Mouse (Mus musculus) embryonic facial prominence, embryonic 13.5 days (tissue): ENCODE measurements at regions not wholly inside any gene's neighbourhood (a gene's known extent, or its start where the extent isn't known, plus 50 kb on each side); places are given as distances from the start of the nearest gene placed in this dataset.

ENCODE experiments used
- ATAC-seq: fragments of 200-750 bp; cut with Nextera tagmentation; 2 replicates; pipeline ENCODE4 v1.8.0; 2017; ENCODE audit warnings: low read depth; ENCODE audit not compliant: insufficient number of reproducible peaks, insufficient read depth, low FRiP score, low TSS enrichment
- H3K27ac ChIP-seq: fragments of 300-500 bp; sonication (generic); 2 replicates; pipeline ENCODE4 v1.5.1; 2015; ENCODE audit warnings: moderate library complexity, mild to moderate bottlenecking, inconsistent platforms
- H3K27me3 ChIP-seq: fragments of 300-500 bp; sonication (generic); 2 replicates; pipeline ENCODE4 v1.6.1; 2015; ENCODE audit warnings: mild to moderate bottlenecking, inconsistent platforms
- H3K36me3 ChIP-seq: fragments of 300-500 bp; sonication (generic); 2 replicates; pipeline ENCODE4 v1.6.1; 2015; ENCODE audit warnings: mild to moderate bottlenecking, inconsistent platforms
- H3K4me1 ChIP-seq: fragments of 300-500 bp; sonication (generic); 2 replicates; pipeline ENCODE4 v1.6.1; 2015; ENCODE audit warnings: inconsistent platforms
- H3K4me2 ChIP-seq: fragments of 300-500 bp; sonication (generic); 2 replicates; pipeline ENCODE4 v1.6.1; 2015; ENCODE audit warnings: moderate library complexity, mild to moderate bottlenecking, inconsistent platforms
- H3K4me3 ChIP-seq: fragments of 300-500 bp; sonication (generic); 2 replicates; pipeline ENCODE4 v1.5.1; 2015; ENCODE audit warnings: mild to moderate bottlenecking, inconsistent platforms
- H3K9ac ChIP-seq: fragments of 300-500 bp; sonication (generic); 2 replicates; pipeline ENCODE4 v1.6.1; 2015; ENCODE audit warnings: mild to moderate bottlenecking, inconsistent platforms
- H3K9me3 ChIP-seq: fragments of 300-500 bp; sonication (generic); 2 replicates; pipeline ENCODE4 v1.6.1; 2016; ENCODE audit warnings: inconsistent platforms
- WGBS: fragments of 180-500 bp; shearing (Covaris S2); methylation state at CpG from one replicate; pipeline ENCODE4 v1.1.7; 2015; ENCODE audit warnings: mixed read lengths; 5-methylcytosine and 5-hydroxymethylcytosine counted together

DNA sequence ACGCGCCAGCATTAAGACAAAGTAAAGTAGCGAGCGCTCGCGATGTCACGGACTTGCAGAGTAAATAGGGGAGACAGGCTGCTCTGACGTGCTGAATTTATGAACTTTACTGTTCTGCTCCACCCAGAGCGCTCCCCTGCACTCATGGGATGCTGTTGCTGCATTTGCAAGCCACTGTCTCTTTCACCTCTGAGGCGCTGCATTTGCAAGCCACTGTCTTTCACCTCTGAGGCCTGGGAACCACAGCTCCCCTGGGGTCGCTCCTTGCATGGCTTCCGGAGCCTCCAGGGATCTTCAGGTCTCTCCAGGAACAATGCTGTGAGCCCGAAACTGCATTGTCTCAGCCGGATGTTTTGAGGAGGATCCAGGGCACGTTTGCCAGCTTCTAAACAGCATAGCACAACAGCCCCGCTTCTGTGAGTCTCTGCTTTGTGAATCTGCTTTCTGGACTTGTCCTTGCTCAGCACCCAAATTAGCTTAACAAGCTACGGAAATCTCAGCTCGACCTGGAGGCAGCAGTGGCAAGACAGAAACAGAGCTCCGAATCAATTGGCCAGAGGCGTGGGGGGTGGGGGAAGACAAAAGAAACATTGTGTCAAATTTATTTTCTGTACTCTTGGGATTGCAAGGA, 179.6 kb downstream of the 1700010I14Rik start:
- Histone ChIP-seq H3K36me3 (no peaks in the 10 kb centered on the region), H3K27ac (no peak overlapping the region), H3K27me3 (peaks cover 11% of the 10 kb centered on the region; the same call in 1 of the 2 replicates), H3K9ac (peak overlapping the region; percentile 68), H3K4me2 (peak overlapping the region; percentile 81), H3K4me1 (peaks cover 16% of the 10 kb centered on the region), H3K4me3 (peak overlapping the region; percentile 45), H3K9me3 (no peaks in the 10 kb centered on the region)
- WGBS, result 0% methylated on average over 20 of the region's 20 CpGs
- ATAC-seq, result no peak

DNA sequence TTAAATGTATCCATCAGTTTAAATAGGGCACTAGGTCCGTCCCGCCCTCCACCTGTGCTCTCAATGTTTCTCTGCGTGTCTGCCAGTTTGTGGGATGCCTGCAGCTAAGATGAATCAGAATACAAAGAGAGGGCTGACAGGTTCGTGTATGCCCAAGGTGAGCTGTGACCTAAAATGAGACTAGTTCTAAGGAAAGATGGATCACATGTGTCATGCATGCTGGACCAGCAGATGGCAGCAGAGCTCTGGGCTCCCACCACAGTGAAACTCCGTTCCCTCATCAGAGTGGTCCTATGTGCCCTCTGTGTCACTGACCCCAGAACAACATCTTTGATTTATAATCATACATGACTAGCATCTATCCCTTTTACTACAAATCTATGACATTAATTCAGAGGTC, 180.3 kb downstream of the 1700010I14Rik start:
- WGBS, result under 1% methylated on average over 5 of the region's 5 CpGs
- H3K9me3 ChIP-seq, result no peaks in the 10 kb centered on the region
- no peak overlapping the region for H3K9ac ChIP-seq
- H3K4me1 ChIP-seq, result peaks cover 16% of the 10 kb centered on the region
- no peak for ATAC-seq
- H3K27ac ChIP-seq, result no peak overlapping the region
- H3K4me3 ChIP-seq, result peak overlapping the region; percentile 45
- H3K27me3 ChIP-seq, result peaks cover 11% of the 10 kb centered on the region; the same call in 1 of the 2 replicates
- H3K36me3 ChIP-seq, result no peaks in the 10 kb centered on the region
- H3K4me2 ChIP-seq, result peak overlapping the region; percentile 81

DNA sequence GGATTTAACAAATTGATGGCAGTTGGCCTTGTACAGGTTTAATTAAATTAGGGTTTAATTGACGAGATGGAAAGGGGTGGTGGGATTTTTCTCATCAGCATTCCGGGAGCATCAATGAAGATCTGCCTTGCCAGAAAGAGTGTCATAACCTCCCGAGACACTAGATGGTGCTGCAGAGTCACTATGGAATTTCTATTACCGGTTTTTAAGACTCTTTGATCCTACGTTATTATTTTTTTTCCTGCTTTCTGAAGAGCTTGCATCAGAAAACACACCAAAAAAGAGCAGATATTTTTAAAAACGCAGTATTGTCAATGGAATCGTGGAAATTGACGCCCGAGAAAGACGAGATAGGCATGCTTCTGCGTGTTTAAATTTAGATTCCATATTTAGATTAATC, 181.2 kb downstream of the 1700010I14Rik start:
- WGBS, result 14% methylated on average over 11 of the region's 11 CpGs
- Histone ChIP-seq H3K36me3 (no peaks in the 10 kb centered on the region), H3K27ac (no peak overlapping the region), H3K4me2 (peak overlapping the region; percentile 37), H3K4me1 (peaks cover 16% of the 10 kb centered on the region), H3K4me3 (no peak overlapping the region), H3K9me3 (no peaks in the 10 kb centered on the region), H3K9ac (no peak overlapping the region), H3K27me3 (peaks cover 11% of the 10 kb centered on the region; the same call in 1 of the 2 replicates)
- ATAC-seq, result no peak

DNA sequence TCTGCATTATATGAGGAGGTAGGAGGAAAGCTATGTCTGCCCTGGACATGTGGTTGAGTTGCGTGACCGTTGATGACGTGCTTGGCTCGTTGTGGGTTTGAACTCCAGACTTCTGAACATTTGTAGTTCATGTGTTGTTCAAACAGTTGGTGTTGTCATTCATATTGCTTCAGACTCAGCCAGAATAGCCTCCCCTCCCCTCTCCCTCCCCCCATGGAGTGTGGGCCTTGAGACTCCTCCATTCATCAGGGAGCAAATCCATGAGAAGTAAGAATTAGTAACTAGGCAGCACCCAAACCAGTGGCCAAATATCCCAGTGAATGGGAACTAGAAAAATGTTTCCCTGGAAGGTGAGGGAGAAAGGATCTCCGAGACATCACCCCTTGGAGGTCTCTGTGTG, 209.0 kb downstream of the 1700010I14Rik start:
- Histone ChIP-seq H3K9me3 (no peaks in the 10 kb centered on the region), H3K9ac (no peak overlapping the region), H3K27ac (no peak overlapping the region), H3K27me3 (no peaks in the 10 kb centered on the region), H3K36me3 (no peaks in the 10 kb centered on the region), H3K4me1 (no peaks in the 10 kb centered on the region), H3K4me2 (no peak overlapping the region), H3K4me3 (no peak overlapping the region)
- no peak for ATAC-seq
- WGBS, result 73% methylated on average over 5 of the region's 5 CpGs

DNA sequence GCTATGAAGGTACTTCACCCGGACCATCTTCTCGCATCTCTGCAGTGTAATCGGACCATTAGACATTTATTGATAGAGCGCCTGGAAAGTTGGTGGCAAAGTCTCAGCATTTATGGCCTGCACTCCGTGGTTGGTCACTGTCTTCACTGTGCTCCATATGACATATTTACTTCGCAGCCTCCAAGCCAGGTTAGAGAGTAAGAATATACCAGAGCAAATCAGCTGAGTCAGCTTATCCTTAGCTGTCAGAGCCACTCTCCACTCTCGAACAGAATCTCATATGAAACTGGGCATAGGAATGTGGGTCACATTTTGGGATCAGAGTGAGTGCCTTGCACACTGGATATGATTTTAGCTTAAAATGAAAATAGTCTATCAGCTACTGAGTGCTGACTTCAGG, 212.3 kb downstream of the 1700010I14Rik start:
- no peaks in the 10 kb centered on the region for H3K36me3 ChIP-seq
- WGBS, result 86% methylated on average over 7 of the region's 7 CpGs
- H3K4me2 ChIP-seq, result no peak overlapping the region
- H3K4me1 ChIP-seq, result no peaks in the 10 kb centered on the region
- H3K9me3 ChIP-seq, result no peaks in the 10 kb centered on the region
- no peaks in the 10 kb centered on the region for H3K27me3 ChIP-seq
- H3K9ac ChIP-seq, result no peak overlapping the region
- H3K4me3 ChIP-seq, result no peak overlapping the region
- ATAC-seq, result no peak
- H3K27ac ChIP-seq, result no peak overlapping the region

DNA sequence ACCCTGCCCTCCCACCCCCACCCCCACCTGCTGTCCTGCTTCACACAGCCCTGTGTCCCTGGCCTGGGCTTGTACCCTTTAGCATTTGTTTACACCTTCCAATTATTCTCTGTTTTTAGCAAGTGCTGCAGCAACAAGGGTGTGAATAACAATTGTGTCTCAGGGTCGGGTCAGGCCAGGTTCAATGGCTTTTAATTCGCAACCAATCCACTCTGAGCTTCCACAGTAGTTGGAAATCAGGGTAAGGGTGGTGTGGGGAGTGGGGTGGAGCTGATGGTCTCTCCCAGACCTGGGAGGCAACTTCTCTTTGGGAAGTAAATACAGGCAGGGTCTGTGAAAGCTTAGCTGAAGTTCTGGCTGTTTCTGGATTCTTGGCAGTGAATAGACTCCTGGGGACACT, 214.4 kb downstream of the 1700010I14Rik start:
- ATAC-seq, result no peak
- Histone ChIP-seq H3K27ac (no peak overlapping the region), H3K4me2 (no peak overlapping the region), H3K4me1 (no peaks in the 10 kb centered on the region), H3K36me3 (no peaks in the 10 kb centered on the region), H3K4me3 (no peak overlapping the region), H3K9ac (no peak overlapping the region), H3K9me3 (no peaks in the 10 kb centered on the region), H3K27me3 (no peaks in the 10 kb centered on the region)
- WGBS, result 21% methylated on average over 2 of the region's 2 CpGs

DNA sequence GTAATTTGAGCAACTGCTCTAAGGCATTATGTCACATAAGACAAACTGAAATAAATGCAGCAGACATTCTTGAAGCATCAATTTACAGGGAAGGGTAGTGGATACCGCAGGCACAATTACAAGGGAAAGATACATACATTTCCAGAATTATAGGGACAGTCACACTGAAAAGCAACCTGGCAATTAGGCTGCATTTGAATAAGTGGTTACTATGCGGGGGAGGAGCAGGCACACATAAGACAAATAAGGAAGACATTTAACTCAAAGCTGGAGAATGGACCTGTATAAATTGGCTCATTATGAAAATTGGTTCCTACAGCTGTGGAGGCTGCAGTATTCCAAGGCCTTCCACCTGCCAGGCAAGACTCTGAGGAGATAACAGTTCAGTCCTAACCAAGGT, 211.2 kb upstream of the Gm17728 start:
- H3K9ac ChIP-seq, result no peak overlapping the region
- ATAC-seq, result no peak
- no peaks in the 10 kb centered on the region for H3K4me1 ChIP-seq
- WGBS, result 62% methylated on average over 2 of the region's 2 CpGs
- peaks cover 4% of the 10 kb centered on the region; the same call in 1 of the 2 replicates for H3K27me3 ChIP-seq
- H3K4me2 ChIP-seq, result no peak overlapping the region
- no peaks in the 10 kb centered on the region for H3K36me3 ChIP-seq
- no peak overlapping the region for H3K27ac ChIP-seq
- no peaks in the 10 kb centered on the region for H3K9me3 ChIP-seq
- no peak overlapping the region for H3K4me3 ChIP-seq

DNA sequence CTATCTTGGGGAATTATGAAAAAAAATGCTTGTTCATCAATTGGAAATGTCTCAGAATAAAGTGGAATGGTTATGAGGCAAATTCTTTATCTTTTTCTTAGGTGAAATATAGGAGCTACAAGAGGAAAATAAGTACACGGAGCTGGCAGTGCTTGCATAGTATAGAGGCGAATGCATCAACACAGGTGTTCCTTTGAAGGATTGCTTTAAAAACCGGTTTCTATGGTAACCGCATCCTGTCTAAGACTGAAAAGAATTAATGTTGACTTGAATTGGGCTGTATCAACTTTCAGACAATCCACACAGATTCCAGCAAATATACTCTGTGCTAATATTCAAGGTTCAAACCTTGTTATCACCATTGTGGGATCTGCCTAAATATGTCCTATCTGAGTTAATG, 198.8 kb upstream of the Gm17728 start:
- no peak overlapping the region for H3K27ac ChIP-seq
- H3K36me3 ChIP-seq, result no peaks in the 10 kb centered on the region
- no peak for ATAC-seq
- H3K27me3 ChIP-seq, result peaks cover 24% of the 10 kb centered on the region
- 79% methylated on average over 4 of the region's 4 CpGs for WGBS
- no peaks in the 10 kb centered on the region for H3K9me3 ChIP-seq
- H3K4me3 ChIP-seq, result no peak overlapping the region
- H3K4me1 ChIP-seq, result peaks cover 2% of the 10 kb centered on the region
- H3K4me2 ChIP-seq, result no peak overlapping the region
- H3K9ac ChIP-seq, result no peak overlapping the region

DNA sequence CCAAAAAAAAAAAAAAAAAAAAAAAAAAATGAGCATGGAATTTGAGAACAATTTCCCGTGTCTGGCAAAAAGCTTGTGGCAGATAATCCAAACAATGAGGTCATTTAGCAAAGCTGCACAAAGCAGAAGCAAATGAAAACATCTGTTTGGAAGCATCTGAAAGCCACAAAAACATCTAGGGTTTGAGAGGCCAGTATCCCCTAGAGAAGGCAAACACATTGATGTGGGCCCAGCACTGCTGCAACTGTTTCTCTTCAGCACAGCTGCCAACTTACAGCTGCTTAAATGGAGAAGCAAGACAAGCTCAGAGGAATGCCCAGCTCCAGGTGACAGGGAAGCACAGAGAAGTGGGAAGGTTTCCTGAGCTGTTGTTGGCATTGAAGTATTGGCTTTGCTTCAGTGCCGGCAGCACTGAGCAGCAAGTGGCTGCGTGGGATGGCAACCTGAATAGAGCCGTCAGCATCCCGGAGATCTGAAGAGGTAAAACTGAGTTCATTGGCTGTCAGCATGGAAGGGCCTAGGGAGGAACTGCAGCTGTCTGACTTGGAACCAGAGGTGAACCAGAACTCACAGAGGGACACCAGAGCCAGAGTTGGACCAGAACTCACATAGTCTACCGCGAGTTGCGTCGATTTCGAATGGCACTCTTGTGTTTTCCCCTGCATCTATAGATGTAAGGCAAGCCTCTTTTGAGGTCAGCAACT, 193.8 kb upstream of the Gm17728 start:
- no peaks in the 10 kb centered on the region for H3K36me3 ChIP-seq
- WGBS, result 52% methylated on average over 10 of the region's 10 CpGs
- H3K9ac ChIP-seq, result no peak overlapping the region
- ATAC-seq, result no peak
- peaks cover 7% of the 10 kb centered on the region for H3K4me1 ChIP-seq
- peaks cover 54% of the 10 kb centered on the region for H3K27me3 ChIP-seq
- H3K27ac ChIP-seq, result no peak overlapping the region
- H3K9me3 ChIP-seq, result no peaks in the 10 kb centered on the region
- no peak overlapping the region for H3K4me2 ChIP-seq
- no peak overlapping the region for H3K4me3 ChIP-seq

DNA sequence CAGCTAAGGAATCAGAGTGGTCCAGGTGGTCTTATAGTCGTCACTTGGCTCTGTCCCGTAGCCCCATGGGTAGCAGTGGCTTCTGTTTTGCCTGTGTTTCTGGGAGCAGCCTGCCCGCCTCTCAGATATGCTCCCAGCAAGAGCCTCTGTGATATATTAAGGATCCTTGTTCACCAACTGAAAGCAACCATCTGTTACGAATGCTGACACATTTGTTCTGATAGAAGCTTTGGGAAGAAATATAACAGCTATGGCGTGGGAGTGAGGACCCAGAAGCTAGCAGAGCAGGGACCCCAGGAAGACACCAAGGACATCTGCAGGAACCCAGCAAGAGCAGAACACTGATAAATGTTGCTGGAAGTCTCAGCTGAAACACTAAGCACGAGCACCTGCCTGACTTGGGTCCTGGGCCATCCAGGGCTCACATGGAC, 186.7 kb upstream of the Gm17728 start:
- H3K27me3 ChIP-seq, result peaks cover 35% of the 10 kb centered on the region
- no peak overlapping the region for H3K4me3 ChIP-seq
- no peak for ATAC-seq
- H3K4me1 ChIP-seq, result no peaks in the 10 kb centered on the region
- H3K9ac ChIP-seq, result no peak overlapping the region
- no peak overlapping the region for H3K27ac ChIP-seq
- 70% methylated on average over 6 of the region's 6 CpGs for WGBS
- no peaks in the 10 kb centered on the region for H3K36me3 ChIP-seq
- no peak overlapping the region for H3K4me2 ChIP-seq
- H3K9me3 ChIP-seq, result no peaks in the 10 kb centered on the region

DNA sequence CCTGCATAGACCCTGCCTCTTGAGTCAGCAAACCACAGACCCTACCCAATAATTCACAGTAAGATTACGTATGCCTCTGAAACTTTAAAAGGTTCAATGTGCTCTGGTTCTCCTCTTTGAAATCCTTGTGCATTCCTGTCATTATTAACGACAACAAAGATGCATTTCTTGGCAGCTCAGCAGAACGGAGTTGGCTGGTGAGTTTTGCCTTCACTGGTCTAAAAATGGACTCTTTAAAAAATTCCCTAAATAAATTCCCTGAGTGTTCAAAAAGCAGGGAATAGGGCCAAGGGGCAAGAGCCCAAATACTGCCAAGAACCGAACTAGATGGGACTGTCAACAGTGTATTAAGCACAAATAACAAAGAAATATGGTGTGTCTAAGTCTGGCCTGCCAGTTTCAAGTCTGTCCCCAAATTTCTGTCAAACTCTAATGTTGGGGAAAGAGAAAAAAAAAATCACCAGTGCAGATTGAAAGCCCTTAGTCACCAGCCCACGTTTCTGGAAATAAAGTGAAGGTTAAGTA, 163.2 kb upstream of the Gm17728 start:
- Histone ChIP-seq H3K4me1 (no peaks in the 10 kb centered on the region), H3K36me3 (no peaks in the 10 kb centered on the region), H3K4me3 (no peak overlapping the region), H3K4me2 (no peak overlapping the region), H3K9ac (no peak overlapping the region), H3K27me3 (no peaks in the 10 kb centered on the region), H3K27ac (no peak overlapping the region), H3K9me3 (no peaks in the 10 kb centered on the region; the same call in 1 of the 2 replicates)
- WGBS, result 43% methylated on average over 5 of the region's 5 CpGs
- ATAC-seq, result no peak

DNA sequence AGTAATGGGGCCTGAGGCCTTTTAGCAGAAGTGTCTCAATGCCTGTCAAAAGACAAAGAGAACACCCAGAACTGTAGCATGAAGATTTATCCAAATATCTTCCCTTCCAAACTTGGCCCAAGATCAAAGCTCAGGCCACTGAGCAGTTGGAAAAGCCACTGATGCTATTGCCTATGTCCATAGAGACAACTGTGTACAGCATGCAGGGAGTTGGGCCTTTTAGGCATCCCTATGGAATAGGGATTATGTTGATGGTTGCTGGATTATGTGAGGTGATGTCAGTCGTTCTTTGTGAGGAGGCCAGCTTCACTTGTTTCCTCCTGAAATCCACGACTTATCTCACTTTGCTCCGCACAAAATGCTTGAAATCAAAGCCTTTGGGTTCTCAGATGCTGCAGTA, 153.1 kb upstream of the Gm17728 start:
- no peaks in the 10 kb centered on the region for H3K9me3 ChIP-seq
- no peaks in the 10 kb centered on the region for H3K36me3 ChIP-seq
- WGBS, result 80% methylated on average over 3 of the region's 3 CpGs
- no peak overlapping the region for H3K4me3 ChIP-seq
- no peak overlapping the region for H3K27ac ChIP-seq
- ATAC-seq, result no peak
- peaks cover 10% of the 10 kb centered on the region; the same call in 1 of the 2 replicates for H3K4me1 ChIP-seq
- no peak overlapping the region for H3K9ac ChIP-seq
- H3K4me2 ChIP-seq, result no peak overlapping the region
- H3K27me3 ChIP-seq, result no peaks in the 10 kb centered on the region
